Mouse (Mus musculus) forebrain, postnatal 0 days (tissue): Measurements from ENCODE around the gene Sp1. TPM values are rescaled to one million over a fixed set of nuclear protein-coding genes. Genes with fewer than 3 reads are reported as not detected.
A peak's percentile ranks its signal among the peaks of the same experiment; 100 is the strongest.

ENCODE experiments used
- ATAC-seq: fragments of 200-750 bp; cut with Nextera tagmentation; 2 replicates; pipeline ENCODE4 v1.8.0; 2017; ENCODE audit warnings: mild to moderate bottlenecking, moderate library complexity
- DNase-seq: peaks from one replicate; pipeline ENCODE4 v3.0.0-alpha.2; 2015
- H3K27ac ChIP-seq: fragments of 300-500 bp; sonication (generic); 2 replicates; pipeline ENCODE4 v1.5.1; 2014; ENCODE audit warnings: low read depth, mild to moderate bottlenecking, antibody characterized with exemption, low read length, moderate library complexity, mixed read lengths
- H3K27me3 ChIP-seq: fragments of 300-500 bp; sonication (generic); 2 replicates; pipeline ENCODE4 v1.6.1; 2014; ENCODE audit warnings: mild to moderate bottlenecking, low read length, mixed read lengths; ENCODE audit not compliant: insufficient read depth
- H3K36me3 ChIP-seq: fragments of 300-500 bp; sonication (generic); 2 replicates; pipeline ENCODE4 v1.6.1; 2014; ENCODE audit warnings: mild to moderate bottlenecking, moderate library complexity; ENCODE audit not compliant: insufficient read depth
- H3K4me1 ChIP-seq: fragments of 300-500 bp; sonication (generic); 2 replicates; pipeline ENCODE4 v1.6.1; 2014; ENCODE audit warnings: antibody characterized with exemption; ENCODE audit not compliant: insufficient read depth
- H3K4me2 ChIP-seq: fragments of 300-500 bp; sonication (generic); 2 replicates; pipeline ENCODE4 v1.6.1; 2014; ENCODE audit warnings: low read depth, mild to moderate bottlenecking, moderate library complexity
- H3K4me3 ChIP-seq: fragments of 300-500 bp; sonication (generic); 2 replicates; pipeline ENCODE4 v1.5.1; 2014; ENCODE audit warnings: low read depth, low read length, mixed read lengths
- H3K9ac ChIP-seq: fragments of 300-500 bp; sonication (generic); 2 replicates; pipeline ENCODE4 v1.6.1; 2014; ENCODE audit warnings: mild to moderate bottlenecking
- H3K9me3 ChIP-seq: fragments of 300-500 bp; sonication (generic); 2 replicates; pipeline ENCODE4 v1.6.1; 2016; ENCODE audit warnings: low read length
- CTCF ChIP-seq: sonication (generic); IDR thresholded peaks from 2 replicates; pipeline ENCODE4 v1.5.1; 2016; ENCODE audit warnings: antibody characterized with exemption, control low read depth, low read depth
- WGBS: fragments of 180-500 bp; shearing (Covaris S2); extraction: QIAGEN DNeasy Blood & Tissue Kit; methylation state at CpG from one replicate; pipeline ENCODE4 v1.1.7; 2014; 5-methylcytosine and 5-hydroxymethylcytosine counted together
- polyA plus RNA-seq: library from polyadenylated mRNA; unstranded; fragments of >200 nt; fragmentation: Nextera tagmentation; extraction: Ambion mirVana; gene quantifications from 2 replicates; pipeline ENCODE4 v1.2.1, GENCODE M21; 2015
- total RNA-seq: library from RNA; depleted of rRNA; stranded (reverse); fragments of >200 nt; gene quantifications from 2 replicates; pipeline ENCODE4 v1.2.3, GENCODE M21; 2014; rRNA removed

The Sp1 gene
- total and polyA plus RNA-seq, 2 experiments from 2014 or later, result 2.6 to 22.5 TPM

DNA sequence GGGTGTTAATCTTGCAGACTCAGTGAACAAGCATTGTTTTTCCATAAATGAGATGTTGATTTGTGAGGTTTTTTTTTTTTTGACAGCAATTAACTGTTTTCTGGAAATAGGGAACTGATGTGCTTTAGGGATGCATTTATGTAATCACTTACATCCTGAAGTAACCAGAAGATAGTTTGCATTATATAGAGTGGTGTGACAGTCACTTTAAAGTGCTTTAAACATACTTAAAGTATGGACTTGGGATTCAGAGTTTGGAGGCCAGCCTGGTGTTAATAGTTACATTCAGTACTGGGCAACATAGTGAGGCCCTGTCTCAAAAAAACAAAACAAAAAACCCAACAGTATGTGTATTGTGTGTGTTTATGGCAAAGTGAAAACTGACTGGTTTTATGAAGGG lies 65.8 kb downstream of the Sp1 start:
- peak overlapping the region; percentile 81; the same call in 1 of the 2 replicates for H3K9ac ChIP-seq

DNA sequence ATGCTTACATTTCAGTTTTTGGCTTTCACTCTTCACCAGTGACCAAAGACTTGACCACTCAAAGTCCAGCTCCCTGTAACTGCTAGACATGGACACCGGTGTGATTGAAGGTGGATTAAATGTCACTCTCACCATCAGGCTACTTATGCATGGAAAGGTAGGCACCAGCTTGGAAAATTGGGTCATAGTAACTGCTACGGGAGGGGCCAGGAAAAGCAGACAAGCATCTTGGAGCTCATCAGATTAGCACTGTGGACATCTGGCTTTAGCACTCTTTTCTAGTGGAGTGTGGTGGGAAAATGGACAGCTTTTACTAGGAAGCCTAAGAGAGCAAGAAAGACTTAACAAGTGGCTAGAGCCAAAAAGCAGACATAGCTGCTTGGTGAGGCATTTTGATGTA lies 67.3 kb downstream of the Sp1 start:
- Histone ChIP-seq H3K4me3 (no peak overlapping the region), H3K9ac (no peak overlapping the region), H3K9me3 (no peaks in the 10 kb centered on the region), H3K4me2 (no peak overlapping the region), H3K4me1 (peaks cover 6% of the 10 kb centered on the region; the same call in 1 of the 2 replicates), H3K36me3 (peaks cover 33% of the 10 kb centered on the region), H3K27me3 (no peaks in the 10 kb centered on the region), H3K27ac (no peak overlapping the region)
- 66% methylated on average over 2 of the region's 2 CpGs for WGBS
- ATAC-seq, result no peak
- no peak for DNase-seq
- TF ChIP-seq CTCF, result no peak

More for the DNA sequence above, 65.8 kb downstream of the Sp1 start:
- no peak for TF ChIP-seq CTCF
- H3K27ac ChIP-seq, result no peak overlapping the region
- no peak for ATAC-seq
- H3K4me1 ChIP-seq, result peaks cover 6% of the 10 kb centered on the region; the same call in 1 of the 2 replicates
- peak overlapping the region; percentile 88 for H3K4me3 ChIP-seq
- no peaks in the 10 kb centered on the region for H3K27me3 ChIP-seq
- H3K36me3 ChIP-seq, result peaks cover 22% of the 10 kb centered on the region
- peak overlapping the region; percentile 63 for H3K4me2 ChIP-seq
- no peak for DNase-seq
- H3K9me3 ChIP-seq, result no peaks in the 10 kb centered on the region

DNA sequence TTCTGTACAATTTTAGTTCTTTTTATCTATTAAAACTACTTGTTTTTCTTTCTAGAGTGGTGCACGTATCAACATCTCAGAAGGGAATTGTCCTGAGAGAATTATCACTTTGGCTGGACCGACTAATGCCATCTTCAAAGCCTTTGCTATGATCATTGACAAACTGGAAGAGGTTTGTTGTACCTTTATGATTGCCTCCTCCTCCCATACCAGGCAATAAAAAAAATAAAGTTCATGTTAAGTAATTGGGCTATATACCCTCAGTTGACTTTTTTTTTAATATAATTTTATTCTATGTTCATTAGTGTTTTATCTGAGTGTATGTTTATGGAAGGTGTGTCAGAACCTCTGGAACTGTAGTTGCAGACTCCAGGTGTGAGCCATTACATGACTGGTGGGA lies 68.6 kb downstream of the Sp1 start:
- Histone ChIP-seq H3K36me3 (peaks cover 44% of the 10 kb centered on the region), H3K27ac (no peak overlapping the region), H3K27me3 (no peaks in the 10 kb centered on the region), H3K9me3 (no peaks in the 10 kb centered on the region), H3K4me3 (no peak overlapping the region), H3K4me2 (no peak overlapping the region), H3K4me1 (peaks cover 6% of the 10 kb centered on the region; the same call in 1 of the 2 replicates), H3K9ac (no peak overlapping the region)
- DNase-seq (no peak), ATAC-seq (no peak)
- 91% methylated on average over 2 of the region's 2 CpGs for WGBS
- TF ChIP-seq CTCF, result no peak

DNA sequence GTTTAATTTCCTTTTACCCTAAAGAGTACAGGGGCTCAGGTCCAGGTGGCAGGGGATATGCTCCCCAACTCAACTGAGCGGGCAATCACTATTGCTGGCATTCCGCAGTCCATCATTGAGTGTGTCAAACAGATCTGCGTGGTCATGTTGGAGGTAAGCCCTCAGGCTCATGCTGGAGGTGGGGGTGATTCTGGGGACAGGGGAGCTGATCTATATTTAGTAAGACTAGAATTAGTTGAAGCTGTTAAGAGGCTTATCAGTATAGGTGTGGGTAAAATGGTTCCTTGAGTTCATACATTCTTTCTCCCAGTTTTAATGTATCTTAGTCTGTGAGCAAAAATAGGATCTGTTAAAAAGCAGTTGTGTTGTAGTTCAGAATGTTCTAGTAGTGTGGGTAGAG lies 77.2 kb downstream of the Sp1 start:
- DNase-seq, result no peak
- Histone ChIP-seq H3K36me3 (peaks cover 65% of the 10 kb centered on the region), H3K4me1 (no peaks in the 10 kb centered on the region), H3K27ac (no peak overlapping the region), H3K9ac (no peak overlapping the region), H3K4me2 (no peak overlapping the region), H3K4me3 (no peak overlapping the region), H3K9me3 (no peaks in the 10 kb centered on the region), H3K27me3 (no peaks in the 10 kb centered on the region)
- 93% methylated on average over 3 of the region's 3 CpGs for WGBS
- TF ChIP-seq CTCF, result no peak
- no peak for ATAC-seq

- no peak for ATAC-seq
- Histone ChIP-seq H3K27me3 (no peaks in the 10 kb centered on the region), H3K4me1 (no peaks in the 10 kb centered on the region), H3K4me3 (no peak overlapping the region), H3K27ac (no peak overlapping the region), H3K9me3 (no peaks in the 10 kb centered on the region), H3K36me3 (peaks cover 71% of the 10 kb centered on the region), H3K4me2 (no peak overlapping the region), H3K9ac (no peak overlapping the region)
- no peak for DNase-seq
- no peak for TF ChIP-seq CTCF
- WGBS, result 92% methylated on average over 12 of the region's 12 CpGs
Measured at GRCm38 (mm10) chr15:102485853-102486252, 79.9 kb downstream of the Sp1 start.

Other genes starting within 250 kb of the Sp1 start
- gene Zfp740, start 202.9 kb upstream of the Sp1 start, total RNA-seq, result 67.2 and 83.2 TPM in 2 replicates
- 20.0 and 29.7 TPM in 2 replicates for gene Zfp740, start 202.9 kb upstream of the Sp1 start, polyA plus RNA-seq
- 46.2 and 47.8 TPM in 2 replicates for gene Csad, start 201.4 kb upstream of the Sp1 start, total RNA-seq
- gene Csad, start 201.4 kb upstream of the Sp1 start, polyA plus RNA-seq, result 25.9 and 29.9 TPM in 2 replicates
- 0.31 and 2.4 TPM in 2 replicates for gene Itgb7, start 174.2 kb upstream of the Sp1 start, total RNA-seq
- gene Itgb7, start 174.2 kb upstream of the Sp1 start, polyA plus RNA-seq, result 0.50 and 0.75 TPM in 2 replicates
- gene Rarg, start 148.6 kb upstream of the Sp1 start, total RNA-seq, result 6.5 and 12.3 TPM in 2 replicates
- gene Rarg, start 148.6 kb upstream of the Sp1 start, polyA plus RNA-seq, result 4.5 and 4.6 TPM in 2 replicates
- 0.15 TPM in 1 of 2 replicates, not detected in the other for gene Gm9918, start 135.6 kb upstream of the Sp1 start, total RNA-seq
- gene Gm9918, start 135.6 kb upstream of the Sp1 start, polyA plus RNA-seq, result not detected in 2 replicates
- 33.2 and 39.3 TPM in 2 replicates for gene Mfsd5, start 126.7 kb upstream of the Sp1 start, total RNA-seq
- gene Mfsd5, start 126.7 kb upstream of the Sp1 start, polyA plus RNA-seq, result 63.0 and 63.7 TPM in 2 replicates
- 2.7 and 9.6 TPM in 2 replicates for gene Espl1, start 109.9 kb upstream of the Sp1 start, total RNA-seq
- gene Espl1, start 109.9 kb upstream of the Sp1 start, polyA plus RNA-seq, result 1.5 and 2.3 TPM in 2 replicates
- 177 and 262 TPM in 2 replicates for gene Pfdn5, start 80.0 kb upstream of the Sp1 start, total RNA-seq
- gene Pfdn5, start 80.0 kb upstream of the Sp1 start, polyA plus RNA-seq, result 518 and 621 TPM in 2 replicates
- 46.4 and 54.2 TPM in 2 replicates for gene Myg1, start 74.4 kb upstream of the Sp1 start, total RNA-seq
- 80.2 and 85.7 TPM in 2 replicates for gene Myg1, start 74.4 kb upstream of the Sp1 start, polyA plus RNA-seq
- gene Aaas, start 55.4 kb upstream of the Sp1 start, total RNA-seq, result 25.5 and 27.9 TPM in 2 replicates
- gene Aaas, start 55.4 kb upstream of the Sp1 start, polyA plus RNA-seq, result 31.6 and 33.4 TPM in 2 replicates
- gene Sp7, start 39.0 kb upstream of the Sp1 start, total RNA-seq, result 0.92 and 2.1 TPM in 2 replicates
- 0.30 and 0.35 TPM in 2 replicates for gene Sp7, start 39.0 kb upstream of the Sp1 start, polyA plus RNA-seq
- gene Amhr2, start 39.2 kb downstream of the Sp1 start, total RNA-seq, result 0.38 and 1.1 TPM in 2 replicates
- 0.34 and 0.65 TPM in 2 replicates for gene Amhr2, start 39.2 kb downstream of the Sp1 start, polyA plus RNA-seq
- 21.5 and 22.3 TPM in 2 replicates for gene Prr13, start 52.9 kb downstream of the Sp1 start, total RNA-seq
- 69.9 and 90.9 TPM in 2 replicates for gene Prr13, start 52.9 kb downstream of the Sp1 start, polyA plus RNA-seq
- 134 and 154 TPM in 2 replicates for gene Pcbp2, start 64.4 kb downstream of the Sp1 start, total RNA-seq
- 102 and 103 TPM in 2 replicates for gene Pcbp2, start 64.4 kb downstream of the Sp1 start, polyA plus RNA-seq
- not detected in 2 replicates for gene Gm10337, start 97.6 kb downstream of the Sp1 start, total RNA-seq
- gene Gm10337, start 97.6 kb downstream of the Sp1 start, polyA plus RNA-seq, result 3.7 and 4.2 TPM in 2 replicates
- 75.0 and 88.9 TPM in 2 replicates for gene Map3k12, start 110.9 kb downstream of the Sp1 start, total RNA-seq
- gene Map3k12, start 110.9 kb downstream of the Sp1 start, polyA plus RNA-seq, result 29.6 and 39.4 TPM in 2 replicates
- 87.5 and 94.7 TPM in 2 replicates for gene Tarbp2, start 112.0 kb downstream of the Sp1 start, total RNA-seq
- gene Tarbp2, start 112.0 kb downstream of the Sp1 start, polyA plus RNA-seq, result 86.4 and 89.5 TPM in 2 replicates
- gene Npff, start 118.8 kb downstream of the Sp1 start, total RNA-seq, result 2.5 and 3.1 TPM in 2 replicates
- 1.5 and 1.7 TPM in 2 replicates for gene Npff, start 118.8 kb downstream of the Sp1 start, polyA plus RNA-seq
- gene Gm28047, start 218.9 kb downstream of the Sp1 start, total RNA-seq, result not detected in 2 replicates
- 0.74 TPM in 1 of 2 replicates, not detected in the other for gene Gm28047, start 218.9 kb downstream of the Sp1 start, polyA plus RNA-seq
- gene Atf7, start 219.3 kb downstream of the Sp1 start, total RNA-seq, result 9.9 and 13.2 TPM in 2 replicates
- 8.4 and 10.2 TPM in 2 replicates for gene Atf7, start 219.3 kb downstream of the Sp1 start, polyA plus RNA-seq